Mouse (Mus musculus) MEL (cell line): ENCODE data around the gene Ets1.

Experiments used
- BHLHE40 ChIP-seq: IDR thresholded peaks from 2 replicates; pipeline ENCODE4 v1.6.1; 2012; ENCODE audit warnings: low read depth, mild to moderate bottlenecking, inconsistent platforms, low read length, improper control_type of control experiment, borderline replicate concordance
- E2F4 ChIP-seq: IDR thresholded peaks from 2 replicates; pipeline ENCODE4 v1.6.1; 2011; ENCODE audit warnings: low read depth, low read length, improper control_type of control experiment, borderline replicate concordance
- EP300 ChIP-seq, 2 experiments: IDR thresholded peaks; 2 replicates each; pipeline ENCODE4 v1.6.1; 2011; ENCODE audit warnings: improper control_type of control experiment in 2 of 2, low read length in 2 of 2, low read depth in 1 of 2, mild to moderate bottlenecking in 1 of 2
- MAFK ChIP-seq: IDR thresholded peaks from 2 replicates; pipeline ENCODE4 v1.6.1; 2011; ENCODE audit warnings: low read depth, mild to moderate bottlenecking, low read length, improper control_type of control experiment, borderline replicate concordance
- POLR2A ChIP-seq, 2 experiments: IDR thresholded peaks; 2 replicates each; pipeline ENCODE4 v1.6.1; 2011 to 2012; ENCODE audit warnings: low read length in 2 of 2, mild to moderate bottlenecking in 2 of 2, control low read depth in 1 of 2, improper control_type of control experiment in 1 of 2, low read depth in 1 of 2, moderate library complexity in 1 of 2; ENCODE audit not compliant: control insufficient read depth in 1 of 2, insufficient read depth in 1 of 2, poor library complexity in 1 of 2
- POLR2AphosphoS2 ChIP-seq: IDR thresholded peaks from 2 replicates; pipeline ENCODE4 v1.6.1; 2011; ENCODE audit warnings: low read length, improper control_type of control experiment
- RAD21 ChIP-seq: IDR thresholded peaks from 2 replicates; pipeline ENCODE4 v1.6.1; 2011; ENCODE audit warnings: mild to moderate bottlenecking, low read depth, low read length, improper control_type of control experiment
- SIN3A ChIP-seq: IDR thresholded peaks from 2 replicates; pipeline ENCODE4 v1.6.1; 2012; ENCODE audit warnings: low read length, improper control_type of control experiment, inconsistent platforms
- ZNF384 ChIP-seq: IDR thresholded peaks from 2 replicates; pipeline ENCODE4 v1.6.1; 2012; ENCODE audit warnings: low read depth, mild to moderate bottlenecking, inconsistent platforms, low read length, improper control_type of control experiment

- TF ChIP-seq RAD21 (no peak), BHLHE40 (no peak), SIN3A (no peak), E2F4 (no peak), MAFK (no peak), ZNF384 (no peak), EP300 (IDR thresholded peaks at IDR 0.05; ENCODE audit: low read depth in 1 of 2, low read length in 2 of 2) (no peak), POLR2AphosphoS2 (no peak), POLR2A (IDR thresholded peaks at IDR 0.05; ENCODE audit: control insufficient read depth in 1 of 2, insufficient read depth in 1 of 2, low read depth in 1 of 2, low read length in 2 of 2, poor library complexity in 1 of 2) (no peak)
Measured at GRCm38 (mm10) chr9:32729207-32729606, 93.2 kb downstream of the Ets1 start.
